Mouse (Mus musculus) retina, embryonic 14.5 days (tissue): ENCODE measurements around the gene Tshr.
"Not testable (repeated sequence)": the region's sequence is repeated elsewhere in the genome, so short reads cannot be mapped to it uniquely, and the experiment has no call there.

Experiments
- DNase-seq: peaks from one replicate; pipeline ENCODE4 v3.0.0-alpha.2; 2015; ENCODE audit warnings: low spot score

Gene Tshr

DNA sequence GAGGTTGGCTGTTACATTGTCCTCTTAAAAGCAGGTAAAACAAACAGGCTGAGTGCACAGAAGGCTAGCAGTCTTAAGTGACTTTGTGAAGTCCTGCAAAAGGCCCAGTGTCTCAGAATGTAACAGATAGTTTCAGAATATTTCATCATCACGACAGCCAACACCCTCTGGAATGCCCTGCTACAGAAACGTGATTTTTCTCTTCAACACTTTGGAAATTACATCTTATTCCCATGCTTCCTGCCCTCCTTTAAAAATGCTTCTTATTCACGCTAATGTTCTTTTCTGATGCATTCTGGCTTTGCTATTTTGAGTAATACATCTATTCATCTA is 111.8 kb downstream of the Tshr start:
- DNase-seq: no peak

GRCm38 (mm10) chr12:91500475-91500874 is 116.1 kb downstream of the Tshr start:
- DNase-seq: no peak

DNA sequence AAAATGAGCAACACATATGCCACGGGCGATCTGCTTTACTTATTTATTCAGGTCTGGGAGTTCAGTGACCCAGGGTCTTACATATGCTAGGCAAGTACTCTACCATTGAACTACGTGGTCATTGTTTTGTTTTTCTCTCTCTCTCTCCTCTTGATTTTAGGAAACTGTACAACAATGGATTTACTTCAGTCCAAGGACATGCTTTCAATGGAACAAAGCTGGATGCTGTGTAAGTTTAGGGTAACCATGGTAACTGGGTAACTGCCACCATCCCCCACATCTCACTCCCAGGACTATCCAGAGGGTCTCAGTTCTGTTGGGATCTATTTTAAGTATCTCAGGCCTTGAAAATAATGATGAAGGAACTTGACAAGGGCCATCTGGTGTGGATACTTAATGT is 127.4 kb downstream of the Tshr start:
- DNase-seq: no peak

DNA sequence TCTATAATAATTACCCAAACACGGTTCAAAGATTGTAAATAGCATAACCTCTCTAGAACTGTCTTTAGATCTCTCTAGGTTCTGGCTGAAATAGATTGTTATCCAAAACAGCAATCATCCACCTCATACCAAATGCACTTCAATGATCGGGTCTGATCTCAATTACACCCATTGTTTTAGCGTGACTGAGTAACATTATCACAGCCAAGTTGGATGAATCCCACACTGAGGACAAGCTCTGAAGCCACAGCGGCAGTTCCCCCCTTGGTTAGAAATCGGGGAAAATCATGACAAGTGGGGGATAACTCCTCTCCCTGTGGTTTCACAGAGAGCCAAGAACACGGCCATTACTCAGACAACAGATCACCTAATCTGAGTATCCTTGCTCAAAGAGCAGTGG is 129.6 kb downstream of the Tshr start:
- DNase-seq: no peak

DNA sequence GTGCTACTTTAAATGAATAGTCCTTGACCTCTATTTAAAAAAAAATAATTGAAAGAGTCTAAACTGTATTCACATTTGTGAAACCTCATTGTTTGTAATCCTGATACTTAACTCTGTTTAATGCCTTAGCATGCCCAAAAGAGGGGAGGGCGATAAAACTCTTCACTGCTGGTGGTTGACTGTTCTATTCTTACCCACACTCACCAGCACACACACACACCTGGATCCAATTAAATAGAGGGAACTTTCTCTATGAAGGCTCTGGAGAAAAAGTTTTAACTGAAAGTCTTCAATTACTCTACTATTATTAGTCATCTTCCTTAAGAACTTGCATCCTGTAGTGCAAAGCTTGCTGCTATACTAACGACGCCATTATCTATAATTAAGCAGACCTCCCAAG is 133.4 kb downstream of the Tshr start:
- DNase-seq: no peak

- no peak for DNase-seq
Measured at GRCm38 (mm10) chr12:91523626-91524025, 139.3 kb downstream of the Tshr start.

- no peak for DNase-seq
Measured at GRCm38 (mm10) chr12:91534514-91534913, 150.2 kb downstream of the Tshr start.

DNA sequence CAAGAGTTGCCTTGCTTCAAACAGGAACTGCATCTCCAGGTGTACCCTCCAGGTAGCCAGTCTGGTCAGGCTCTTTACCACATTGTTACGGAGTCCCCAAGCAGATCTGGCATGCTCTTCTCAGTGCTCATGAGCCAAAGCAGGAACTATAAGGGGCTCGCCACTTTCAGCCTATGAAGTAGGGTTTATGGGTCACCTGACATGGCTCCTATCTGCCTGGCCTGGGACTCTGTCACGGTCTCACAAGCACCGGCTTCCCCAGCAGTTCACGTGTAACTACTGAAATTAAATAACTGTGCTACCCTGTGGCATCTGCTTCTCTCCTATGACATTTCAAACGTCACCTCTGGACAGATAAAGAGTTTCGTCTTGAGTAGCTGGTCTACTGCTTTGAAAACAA is 155.8 kb downstream of the Tshr start:
- no peak for DNase-seq

GRCm38 (mm10) chr12:91549471-91549870 is 165.1 kb downstream of the Tshr start:
- DNase-seq: peak; percentile 12

DNA sequence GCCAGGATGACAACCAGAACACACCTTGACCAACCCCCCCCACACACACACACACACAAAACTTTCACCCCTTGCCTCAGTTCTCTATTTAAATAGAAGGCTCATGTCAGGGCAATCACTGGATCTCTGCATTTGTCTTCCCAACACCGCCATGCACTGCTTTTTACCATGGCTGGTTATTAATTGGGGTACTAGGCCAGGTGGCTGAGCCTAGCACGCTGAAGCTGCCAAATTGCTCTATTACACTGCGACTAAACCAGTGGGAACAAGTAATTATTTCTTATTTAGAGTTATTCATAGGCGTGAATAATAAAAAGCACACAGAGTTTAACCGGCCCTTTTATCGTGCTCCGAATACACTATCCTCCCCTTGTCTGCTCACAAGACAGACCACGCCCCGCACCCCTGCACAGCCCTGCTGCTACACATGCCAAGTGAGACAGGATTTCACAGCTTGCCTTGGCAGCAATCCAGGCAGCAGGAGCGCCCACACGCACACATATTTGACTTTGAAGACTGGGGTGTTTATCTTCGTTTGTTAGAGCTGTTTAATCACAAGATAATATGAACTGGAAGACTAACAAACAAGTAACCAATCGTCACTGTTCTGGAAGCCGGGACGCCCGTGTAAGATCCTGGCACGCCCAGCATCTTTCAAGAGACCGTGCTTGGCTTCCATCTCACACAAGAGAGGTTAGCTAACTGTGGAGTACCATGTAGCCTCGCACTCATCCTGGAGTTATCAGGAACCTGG is 167.6 kb downstream of the Tshr start:
- DNase-seq: peak; percentile 15

DNA sequence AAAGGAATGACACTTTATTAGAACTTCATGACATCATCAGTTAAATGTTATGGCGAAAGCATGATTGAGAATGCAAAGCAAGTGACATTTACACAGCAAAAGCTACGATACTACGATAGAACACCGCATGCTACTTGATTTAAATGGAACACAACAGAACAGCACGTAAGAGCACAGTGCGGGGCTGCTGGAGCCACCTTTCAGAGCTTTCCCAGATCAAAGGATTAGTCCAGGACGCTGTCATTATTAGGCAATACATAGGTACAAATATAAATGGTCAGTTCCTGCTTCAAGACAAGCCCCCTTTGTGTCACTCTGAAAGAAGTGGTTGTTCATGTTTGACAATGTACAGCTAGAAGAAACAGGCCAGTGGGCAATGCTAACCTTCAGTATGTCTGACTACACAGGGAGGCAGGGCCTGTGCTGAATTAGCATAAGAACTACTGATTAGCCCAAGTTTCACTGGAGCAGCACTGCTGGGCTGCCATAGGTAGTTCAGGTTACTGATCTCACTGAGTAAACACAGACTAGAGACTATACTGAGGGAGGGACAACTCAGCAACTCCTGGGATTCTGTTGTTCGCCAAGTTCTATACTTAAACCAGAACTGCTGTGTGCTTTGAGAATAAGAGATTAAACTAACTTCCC is 173.1 kb downstream of the Tshr start:
- DNase-seq: not testable (repeated sequence)

- DNase-seq: not testable (repeated sequence)
Measured at GRCm38 (mm10) chr12:91558152-91558551, 173.8 kb downstream of the Tshr start.

GRCm38 (mm10) chr12:91567145-91567544 is 182.8 kb downstream of the Tshr start:
- no peak for DNase-seq

GRCm38 (mm10) chr12:91569255-91569654 is 184.9 kb downstream of the Tshr start:
- DNase-seq: no peak

- no peak for DNase-seq
Measured at GRCm38 (mm10) chr12:91571708-91572107, 187.3 kb downstream of the Tshr start.

DNA sequence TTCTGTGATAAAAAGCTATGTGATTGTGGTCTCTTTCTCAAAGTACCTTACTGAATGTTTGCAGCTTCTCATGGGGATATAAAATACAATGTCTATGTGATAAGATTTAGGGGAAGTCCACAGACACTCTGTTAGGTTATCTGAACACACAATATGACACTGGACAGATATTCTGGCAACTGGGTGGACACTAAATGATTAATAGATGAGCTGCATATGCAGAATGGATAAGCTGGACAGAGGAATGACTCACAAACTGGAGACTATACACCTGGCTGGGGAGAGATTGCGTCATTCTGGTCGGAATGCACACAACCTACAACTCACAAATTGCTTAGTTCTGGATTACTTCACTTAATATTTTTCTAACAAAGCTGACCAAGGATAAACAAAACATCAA is 195.3 kb downstream of the Tshr start:
- DNase-seq: no peak

GRCm38 (mm10) chr12:91581204-91582070 is 197.1 kb downstream of the Tshr start:
- DNase-seq: no peak

- DNase-seq: no peak
Measured at GRCm38 (mm10) chr12:91582362-91583002, 198.1 kb downstream of the Tshr start.

GRCm38 (mm10) chr12:91583409-91583808 is 199.0 kb downstream of the Tshr start:
- no peak for DNase-seq

- no peak for DNase-seq
Measured at GRCm38 (mm10) chr12:91585206-91585605, 200.8 kb downstream of the Tshr start.

- DNase-seq: not testable (repeated sequence)
Measured at GRCm38 (mm10) chr12:91585815-91586214, 201.5 kb downstream of the Tshr start.

DNA sequence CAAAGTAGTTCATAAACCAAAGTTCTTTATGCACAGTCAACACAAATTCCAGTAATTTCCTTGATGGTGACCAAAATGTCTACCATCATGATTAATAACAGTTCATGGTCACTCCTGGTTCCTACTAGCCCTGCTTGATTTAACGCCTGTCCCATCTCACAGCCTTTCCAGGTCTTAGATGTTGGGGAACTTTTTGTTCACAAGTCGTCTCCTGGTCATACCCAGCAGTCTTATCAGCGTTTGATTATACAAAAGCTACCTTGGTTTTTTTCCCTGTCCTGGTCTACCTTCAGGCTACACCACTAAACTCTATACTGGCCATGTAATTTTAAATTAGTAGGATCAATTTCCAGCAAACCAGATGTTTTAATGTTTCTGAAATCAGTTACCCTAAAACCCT is 202.7 kb downstream of the Tshr start:
- peak; percentile 32 for DNase-seq
